Comparison of ENCODE assay signal across 51 mouse cellular contexts in the genomic region with DNA sequence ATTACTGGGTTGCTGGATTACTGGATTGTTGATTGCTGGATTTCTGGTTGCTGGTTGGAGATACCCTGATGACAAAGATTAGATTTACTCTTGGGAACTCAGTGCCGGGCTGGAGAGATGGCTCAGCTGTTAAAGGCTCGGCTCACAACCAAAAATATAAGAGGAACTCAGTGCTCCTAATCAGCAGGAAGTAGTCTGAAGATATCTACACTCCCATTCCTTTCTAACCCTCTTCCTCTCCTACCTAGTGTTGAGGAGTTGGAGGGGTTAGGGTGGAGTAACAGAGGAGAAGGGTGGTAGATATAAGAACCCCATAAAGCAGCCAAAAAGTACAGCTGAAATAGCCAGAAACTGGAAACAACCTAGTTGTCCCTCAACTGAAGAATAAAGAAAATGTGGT. TPM values are rescaled to one million over a fixed set of nuclear protein-coding genes. Genes with fewer than 3 reads are reported as not detected.
"Had no signal": no experiment of that assay in that cellular context is flagged by ENCODE, and none has a peak within 500 bp of the region (broad histone marks: within the 10 kb centered on the region; RNA-seq: fewer than 3 reads in every experiment).

No protein-coding gene starts in this region.

- H3K36me3 ChIP-seq: heart, embryonic 10.5 days; heart, embryonic 12.5 days; heart, embryonic 13.5 days; heart, embryonic 15.5 days; hindbrain, embryonic 10.5 days; hindbrain, embryonic 12.5 days; hindbrain, embryonic 13.5 days; hindbrain, embryonic 15.5 days; intestine, embryonic 15.5 days; kidney, embryonic 15.5 days had no signal

- H3K4me1 ChIP-seq: heart, embryonic 10.5 days; heart, embryonic 12.5 days; heart, embryonic 13.5 days; heart, embryonic 15.5 days; hindbrain, embryonic 10.5 days; hindbrain, embryonic 12.5 days; hindbrain, embryonic 13.5 days; hindbrain, embryonic 15.5 days; intestine, embryonic 15.5 days; kidney, embryonic 15.5 days had no signal

- H3K4me3 ChIP-seq: heart, embryonic 10.5 days; heart, embryonic 12.5 days; heart, embryonic 13.5 days; heart, embryonic 15.5 days; hindbrain, embryonic 10.5 days; hindbrain, embryonic 12.5 days; hindbrain, embryonic 13.5 days; hindbrain, embryonic 15.5 days; intestine, embryonic 15.5 days; kidney, embryonic 15.5 days; layer of hippocampus, adult 2 months; left cerebral cortex, adult 2 months had no signal

- H3K9ac ChIP-seq: heart, embryonic 12.5 days; heart, embryonic 13.5 days; heart, embryonic 15.5 days; hindbrain, embryonic 12.5 days; hindbrain, embryonic 13.5 days; hindbrain, embryonic 14.5 days; hindbrain, embryonic 15.5 days; intestine, embryonic 15.5 days; kidney, embryonic 15.5 days had no signal

- H3K27me3 ChIP-seq: heart, embryonic 12.5 days; heart, embryonic 13.5 days; heart, embryonic 15.5 days; hindbrain, embryonic 12.5 days; hindbrain, embryonic 13.5 days; hindbrain, embryonic 15.5 days; intestine, embryonic 15.5 days; kidney, embryonic 15.5 days had no signal

- H3K27ac ChIP-seq: heart, embryonic 10.5 days; heart, embryonic 13.5 days; heart, embryonic 15.5 days; hindbrain, embryonic 10.5 days; hindbrain, embryonic 12.5 days; hindbrain, embryonic 13.5 days; hindbrain, embryonic 14.5 days; hindbrain, embryonic 15.5 days; hindbrain, postnatal 0 days; intestine, embryonic 15.5 days; kidney, embryonic 15.5 days; kidney, postnatal 0 days; layer of hippocampus, adult 2 months; left cerebral cortex, adult 2 months had no signal

- DNase-seq: heart, postnatal 10 days; heart, postnatal 14 days; heart, postnatal 36 days; heart, postnatal 4 days; kidney, adult 11 months; kidney, adult 18-20 months; kidney, adult 2 months; kidney, adult 8-10 months; kidney, adult 9 months; kidney, postnatal 10 days; kidney, postnatal 14 days; kidney, postnatal 25 days; kidney, postnatal 36 days; kidney, postnatal 4 days; layer of hippocampus, postnatal 36 days had no signal

- H3K9me3 ChIP-seq: heart, embryonic 13.5 days; heart, embryonic 15.5 days; hindbrain, embryonic 12.5 days; hindbrain, embryonic 13.5 days; hindbrain, embryonic 15.5 days; intestine, embryonic 15.5 days; kidney, embryonic 15.5 days had no signal

RNA-seq across cellular contexts. Expression of a gene that starts 11.8 kb away (rescaled TPM):
- total RNA-seq: heart, postnatal 10 days; heart, postnatal 14 days; heart, postnatal 25 days; heart, postnatal 36 days; heart, postnatal 4 days; hematopoietic stem cell, adult 5-6 weeks; hindbrain, postnatal 0 days; layer of hippocampus, adult 2 months; layer of hippocampus, adult 8-10 months; layer of hippocampus, postnatal 10 days; layer of hippocampus, postnatal 14 days; layer of hippocampus, postnatal 25 days; layer of hippocampus, postnatal 36 days; left cerebral cortex, adult 18-20 months; left cerebral cortex, adult 2 months; left cerebral cortex, adult 8-10 months had no signal
- polyA plus RNA-seq: heart, embryonic 10.5 days; heart, embryonic 11.5 days; heart, embryonic 12.5 days; heart, embryonic 13.5 days; heart, embryonic 14.5 days; heart, embryonic 15.5 days; heart, embryonic 16.5 days; heart, postnatal 0 days; hindbrain, embryonic 10.5 days; hindbrain, embryonic 11.5 days; hindbrain, embryonic 12.5 days; hindbrain, embryonic 13.5 days; hindbrain, embryonic 14.5 days; hindbrain, embryonic 15.5 days; hindbrain, embryonic 16.5 days; hindbrain, postnatal 0 days; inflammation-experienced regulatory T-cells, adult 6 months; intestine, embryonic 14.5 days; intestine, embryonic 15.5 days; intestine, embryonic 16.5 days; intestine, postnatal 0 days; kidney, adult 2 months; kidney, embryonic 14.5 days; kidney, embryonic 15.5 days; kidney, embryonic 16.5 days; kidney, postnatal 0 days; large intestine, adult 2 months had no signal

RNA-seq across cellular contexts. Expression of a gene that starts 26.4 kb away (rescaled TPM):
- total RNA-seq: heart, postnatal 10 days; heart, postnatal 14 days; heart, postnatal 25 days; heart, postnatal 36 days; heart, postnatal 4 days; hematopoietic stem cell, adult 5-6 weeks; hindbrain, postnatal 0 days; layer of hippocampus, adult 2 months; layer of hippocampus, adult 8-10 months; layer of hippocampus, postnatal 10 days; layer of hippocampus, postnatal 14 days; layer of hippocampus, postnatal 25 days; layer of hippocampus, postnatal 36 days; left cerebral cortex, adult 18-20 months; left cerebral cortex, adult 2 months; left cerebral cortex, adult 8-10 months had no signal
- polyA plus RNA-seq: heart, embryonic 10.5 days; heart, embryonic 11.5 days; heart, embryonic 12.5 days; heart, embryonic 13.5 days; heart, embryonic 14.5 days; heart, embryonic 15.5 days; heart, embryonic 16.5 days; heart, postnatal 0 days; hindbrain, embryonic 10.5 days; hindbrain, embryonic 11.5 days; hindbrain, embryonic 12.5 days; hindbrain, embryonic 13.5 days; hindbrain, embryonic 14.5 days; hindbrain, embryonic 15.5 days; hindbrain, embryonic 16.5 days; hindbrain, postnatal 0 days; inflammation-experienced regulatory T-cells, adult 6 months; intestine, embryonic 14.5 days; intestine, embryonic 15.5 days; intestine, embryonic 16.5 days; intestine, postnatal 0 days; kidney, adult 2 months; kidney, embryonic 14.5 days; kidney, embryonic 15.5 days; kidney, embryonic 16.5 days; kidney, postnatal 0 days; large intestine, adult 2 months had no signal

RNA-seq across cellular contexts. Expression of a gene that starts 35.8 kb away (rescaled TPM):
- total RNA-seq: heart, postnatal 10 days; heart, postnatal 14 days; heart, postnatal 25 days; heart, postnatal 36 days; heart, postnatal 4 days; hematopoietic stem cell, adult 5-6 weeks; hindbrain, postnatal 0 days; layer of hippocampus, adult 2 months; layer of hippocampus, adult 8-10 months; layer of hippocampus, postnatal 10 days; layer of hippocampus, postnatal 14 days; layer of hippocampus, postnatal 25 days; layer of hippocampus, postnatal 36 days; left cerebral cortex, adult 18-20 months; left cerebral cortex, adult 2 months; left cerebral cortex, adult 8-10 months had no signal
- polyA plus RNA-seq: heart, embryonic 10.5 days; heart, embryonic 11.5 days; heart, embryonic 12.5 days; heart, embryonic 13.5 days; heart, embryonic 14.5 days; heart, embryonic 15.5 days; heart, embryonic 16.5 days; heart, postnatal 0 days; hindbrain, embryonic 10.5 days; hindbrain, embryonic 11.5 days; hindbrain, embryonic 12.5 days; hindbrain, embryonic 13.5 days; hindbrain, embryonic 14.5 days; hindbrain, embryonic 15.5 days; hindbrain, embryonic 16.5 days; hindbrain, postnatal 0 days; inflammation-experienced regulatory T-cells, adult 6 months; intestine, embryonic 14.5 days; intestine, embryonic 15.5 days; intestine, embryonic 16.5 days; intestine, postnatal 0 days; kidney, adult 2 months; kidney, embryonic 14.5 days; kidney, embryonic 15.5 days; kidney, embryonic 16.5 days; kidney, postnatal 0 days; large intestine, adult 2 months had no signal

RNA-seq across cellular contexts. Expression of a gene that starts 42.5 kb away (rescaled TPM):
- total RNA-seq: heart, postnatal 10 days; heart, postnatal 14 days; heart, postnatal 25 days; heart, postnatal 36 days; heart, postnatal 4 days; hematopoietic stem cell, adult 5-6 weeks; hindbrain, postnatal 0 days; layer of hippocampus, adult 2 months; layer of hippocampus, adult 8-10 months; layer of hippocampus, postnatal 10 days; layer of hippocampus, postnatal 14 days; layer of hippocampus, postnatal 25 days; layer of hippocampus, postnatal 36 days; left cerebral cortex, adult 18-20 months; left cerebral cortex, adult 2 months; left cerebral cortex, adult 8-10 months had no signal
- polyA plus RNA-seq: heart, embryonic 10.5 days; heart, embryonic 11.5 days; heart, embryonic 12.5 days; heart, embryonic 13.5 days; heart, embryonic 14.5 days; heart, embryonic 15.5 days; heart, embryonic 16.5 days; heart, postnatal 0 days; hindbrain, embryonic 10.5 days; hindbrain, embryonic 11.5 days; hindbrain, embryonic 12.5 days; hindbrain, embryonic 13.5 days; hindbrain, embryonic 14.5 days; hindbrain, embryonic 15.5 days; hindbrain, embryonic 16.5 days; hindbrain, postnatal 0 days; inflammation-experienced regulatory T-cells, adult 6 months; intestine, embryonic 14.5 days; intestine, embryonic 15.5 days; intestine, embryonic 16.5 days; intestine, postnatal 0 days; kidney, adult 2 months; kidney, embryonic 14.5 days; kidney, embryonic 15.5 days; kidney, embryonic 16.5 days; kidney, postnatal 0 days; large intestine, adult 2 months had no signal
